Mouse (Mus musculus) heart, embryonic 13.5 days (tissue): ENCODE measurements around the gene Ffar2. TPM values are rescaled to one million over a fixed set of nuclear protein-coding genes. Genes with fewer than 3 reads are reported as not detected.

ENCODE experiments used
- ATAC-seq: fragments of 200-750 bp; cut with Nextera tagmentation; 2 replicates; pipeline ENCODE4 v1.8.0; 2017; ENCODE audit warnings: moderate TSS enrichment; ENCODE audit not compliant: insufficient number of reproducible peaks, low FRiP score, low TSS enrichment; ENCODE audit errors: extremely low read depth
- H3K27ac ChIP-seq: fragments of 300-500 bp; sonication (generic); replicated peaks from 2 replicates; pipeline ENCODE4 v1.5.1; 2015; ENCODE audit warnings: moderate library complexity, mild to moderate bottlenecking, inconsistent platforms
- H3K27me3 ChIP-seq: fragments of 300-500 bp; sonication (generic); replicated peaks from 2 replicates; pipeline ENCODE4 v1.6.1; 2015; ENCODE audit warnings: mild to moderate bottlenecking, inconsistent platforms
- H3K36me3 ChIP-seq: fragments of 300-500 bp; sonication (generic); 2 replicates; pipeline ENCODE4 v1.6.1; 2015; ENCODE audit warnings: mild to moderate bottlenecking, inconsistent platforms
- H3K4me1 ChIP-seq: fragments of 300-500 bp; sonication (generic); 2 replicates; pipeline ENCODE4 v1.6.1; 2015; ENCODE audit warnings: inconsistent platforms
- H3K4me2 ChIP-seq: fragments of 300-500 bp; sonication (generic); 2 replicates; pipeline ENCODE4 v1.6.1; 2015; ENCODE audit warnings: inconsistent platforms, mild to moderate bottlenecking, moderate library complexity
- H3K4me3 ChIP-seq: fragments of 300-500 bp; sonication (generic); 2 replicates; pipeline ENCODE4 v1.5.1; 2015; ENCODE audit warnings: moderate library complexity, mild to moderate bottlenecking, inconsistent platforms
- H3K9ac ChIP-seq: fragments of 300-500 bp; sonication (generic); 2 replicates; pipeline ENCODE4 v1.6.1; 2015; ENCODE audit warnings: inconsistent platforms, mild to moderate bottlenecking, moderate library complexity
- H3K9me3 ChIP-seq: fragments of 300-500 bp; sonication (generic); 2 replicates; pipeline ENCODE4 v1.6.1; 2016; ENCODE audit warnings: inconsistent platforms
- WGBS: fragments of 180-500 bp; shearing (Covaris S2); methylation state at CpG from one replicate; pipeline ENCODE4 v1.1.7; 2015; ENCODE audit warnings: mixed read lengths; 5-methylcytosine and 5-hydroxymethylcytosine counted together
- polyA plus RNA-seq: library from polyadenylated mRNA; unstranded; fragments of >200 nt; fragmentation: Nextera tagmentation; extraction: Ambion mirVana; gene quantifications from 2 replicates; pipeline ENCODE4 v1.2.1, GENCODE M21; 2015

The Ffar2 gene
- polyA plus RNA-seq, 1 experiment from 2014 or later: not detected

DNA sequence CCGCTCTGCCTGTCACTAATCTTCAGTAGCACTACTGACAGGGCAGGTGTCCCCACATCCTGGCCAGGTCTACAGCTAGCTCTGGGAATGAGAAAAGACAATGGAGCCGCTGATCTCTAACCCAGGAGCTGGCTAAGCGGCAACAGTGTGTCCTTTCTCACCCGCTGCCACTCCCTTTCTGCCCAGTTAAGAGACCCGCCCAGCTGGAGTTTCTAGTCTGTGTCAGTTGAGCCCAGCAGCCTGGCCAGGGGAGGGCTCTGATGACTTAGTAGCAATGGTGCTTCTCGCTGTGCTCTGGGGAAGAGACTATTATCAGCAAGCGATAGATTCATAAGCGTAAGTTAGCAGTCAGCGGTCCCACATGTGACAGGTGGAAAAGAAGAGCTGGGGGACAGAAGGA lies 54.3 kb downstream of the Ffar2 start:
- 30% methylated on average over 9 of the region's 9 CpGs for WGBS

More for the DNA sequence above, 54.3 kb downstream of the Ffar2 start:
- peaks cover 27% of the 10 kb centered on the region; the same call in 1 of the 2 replicates for H3K27me3 ChIP-seq
- H3K9ac ChIP-seq: peak overlapping the region; percentile 12; the same call in 1 of the 2 replicates
- peaks cover 5% of the 10 kb centered on the region; the same call in 1 of the 2 replicates for H3K9me3 ChIP-seq
- no peaks in the 10 kb centered on the region for H3K36me3 ChIP-seq
- H3K4me1 ChIP-seq: peaks cover 5% of the 10 kb centered on the region; the same call in 1 of the 2 replicates
- no peak for ATAC-seq
- H3K27ac ChIP-seq: no peak overlapping the region
- no peak overlapping the region for H3K4me3 ChIP-seq
- H3K4me2 ChIP-seq: no peak overlapping the region

Other genes with a start within 250 kb of the Ffar2 start
- gene Kmt2b, start 235.0 kb downstream of the Ffar2 start, polyA plus RNA-seq: 4.4 and 5.7 TPM in 2 replicates
- 0.13 and 0.19 TPM in 2 replicates for gene Zbtb32, start 224.9 kb downstream of the Ffar2 start, polyA plus RNA-seq
- gene Upk1a, start 210.9 kb downstream of the Ffar2 start, polyA plus RNA-seq: 0.33 and 0.37 TPM in 2 replicates
- 1,963 and 2,109 TPM in 2 replicates for gene Cox6b1, start 197.6 kb downstream of the Ffar2 start, polyA plus RNA-seq
- 0.33 and 0.37 TPM in 2 replicates for gene Etv2, start 187.9 kb downstream of the Ffar2 start, polyA plus RNA-seq
- 79.5 and 88.4 TPM in 2 replicates for gene Rbm42, start 173.5 kb downstream of the Ffar2 start, polyA plus RNA-seq
- 30.1 and 32.3 TPM in 2 replicates for gene Haus5, start 158.8 kb downstream of the Ffar2 start, polyA plus RNA-seq
- not detected in 2 replicates for gene Pmis2, start 152.2 kb downstream of the Ffar2 start, polyA plus RNA-seq
- gene 2200002J24Rik, start 124.8 kb downstream of the Ffar2 start, polyA plus RNA-seq: 1.9 TPM in 2 replicates
- gene Atp4a, start 111.6 kb downstream of the Ffar2 start, polyA plus RNA-seq: 0.46 and 1.0 TPM in 2 replicates
- 165 and 182 TPM in 2 replicates for gene Tmem147, start 94.2 kb downstream of the Ffar2 start, polyA plus RNA-seq
- 0.20 and 0.64 TPM in 2 replicates for gene Gapdhs, start 80.1 kb downstream of the Ffar2 start, polyA plus RNA-seq
- gene Sbsn, start 72.3 kb downstream of the Ffar2 start, polyA plus RNA-seq: 0.47 and 0.68 TPM in 2 replicates
- 0.71 and 1.2 TPM in 2 replicates for gene Dmkn, start 60.0 kb downstream of the Ffar2 start, polyA plus RNA-seq
- 0.41 and 0.53 TPM in 2 replicates for gene Krtdap, start 35.9 kb downstream of the Ffar2 start, polyA plus RNA-seq
- not detected in 2 replicates for gene Ffar3, start 32.4 kb upstream of the Ffar2 start, polyA plus RNA-seq
- not detected in 2 replicates for gene Ffar1, start 37.8 kb upstream of the Ffar2 start, polyA plus RNA-seq
- gene Cd22, start 56.6 kb upstream of the Ffar2 start, polyA plus RNA-seq: not detected in 2 replicates
- gene Mag, start 91.1 kb upstream of the Ffar2 start, polyA plus RNA-seq: 0.08 and 0.10 TPM in 2 replicates
- not detected in 2 replicates for gene Hamp2, start 100.9 kb upstream of the Ffar2 start, polyA plus RNA-seq
- 0.71 TPM in 1 of 2 replicates, not detected in the other for gene Hamp, start 120.3 kb upstream of the Ffar2 start, polyA plus RNA-seq
- 16.8 and 17.3 TPM in 2 replicates for gene Usf2, start 133.0 kb upstream of the Ffar2 start, polyA plus RNA-seq
- 11.2 and 12.1 TPM in 2 replicates for gene Lsr, start 149.7 kb upstream of the Ffar2 start, polyA plus RNA-seq
- gene Fam187b, start 150.0 kb upstream of the Ffar2 start, polyA plus RNA-seq: 1.1 and 1.4 TPM in 2 replicates
- gene Fxyd5, start 218.7 kb upstream of the Ffar2 start, polyA plus RNA-seq: 35.5 and 39.2 TPM in 2 replicates
- 2.0 and 3.6 TPM in 2 replicates for gene Fxyd7, start 227.7 kb upstream of the Ffar2 start, polyA plus RNA-seq
- gene Fxyd1, start 233.4 kb upstream of the Ffar2 start, polyA plus RNA-seq: 1,042 and 1,184 TPM in 2 replicates
- 0.19 and 0.21 TPM in 2 replicates for gene Lgi4, start 235.6 kb upstream of the Ffar2 start, polyA plus RNA-seq